Mouse (Mus musculus): ENCODE data around the gene 2610528J11Rik. TPM values are rescaled to one million over a fixed set of nuclear protein-coding genes. Genes with fewer than 3 reads are reported as not detected.
"Not testable (repeated sequence)": the region's sequence is repeated elsewhere in the genome, so short reads cannot be mapped to it uniquely, and the experiment has no call there.

The 2610528J11Rik gene
- 2.5 and 3.1 TPM in 2 replicates for polyA plus RNA-seq (2014; fragmentation: Nextera tagmentation; extraction: Ambion mirVana)

DNA sequence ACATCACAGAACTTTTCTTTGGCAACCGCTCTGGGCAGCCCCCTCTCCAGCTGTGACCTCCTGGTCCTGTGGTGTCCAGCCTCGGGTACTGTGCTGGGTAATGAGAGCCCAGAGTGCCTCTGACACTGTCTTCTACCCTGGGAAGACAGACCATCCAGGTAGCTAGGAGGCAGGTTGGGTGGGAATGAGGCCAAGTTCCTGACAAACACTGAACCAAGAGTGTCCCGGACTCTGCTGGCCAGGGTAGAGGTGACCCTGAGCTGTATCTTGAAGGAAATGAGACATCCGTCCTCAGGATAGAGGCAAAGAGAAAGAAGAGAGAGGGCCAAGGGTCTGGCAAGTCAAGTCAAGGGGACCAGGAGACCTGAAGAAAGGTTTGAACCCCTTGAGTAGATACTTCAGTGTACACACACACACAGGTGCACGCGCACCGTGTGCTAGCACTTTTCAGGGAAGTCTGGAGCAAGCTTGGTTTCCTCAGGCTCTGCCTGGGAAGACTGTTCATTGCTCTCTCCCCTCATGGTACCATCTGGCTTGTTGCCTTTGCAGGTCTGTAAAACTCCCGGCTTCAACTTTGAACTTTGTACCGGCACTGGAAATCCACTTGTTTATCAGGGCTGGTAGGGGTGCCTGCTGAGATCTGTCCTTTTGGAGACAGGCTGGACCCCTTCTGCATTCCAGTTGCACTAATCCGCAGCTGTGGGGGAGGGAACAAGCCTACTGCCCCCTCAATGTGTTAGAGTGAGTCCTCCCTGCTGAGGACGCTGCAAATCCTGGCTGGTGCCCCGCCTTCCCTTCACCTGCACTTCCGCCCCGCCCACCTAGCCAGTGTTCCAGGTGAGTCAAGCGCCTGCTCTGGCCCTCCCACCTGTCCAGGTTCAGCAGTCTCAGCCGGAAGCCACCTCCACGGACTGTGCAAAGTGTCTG is at the start of gene 2610528J11Rik:
2610528J11Rik (plus strand) TSS at position 592 of the 927 bp plus-strand sequence.
- Histone ChIP-seq H3K4me1 (ENCODE audit: control insufficient read depth, insufficient read depth, low read length) (no peaks in the 10 kb centered on the region), H3K9me3 (replicated peaks; ENCODE audit: control insufficient read depth, low read length) (no peaks in the 10 kb centered on the region), H3K36me3 (replicated peaks; ENCODE audit: control insufficient read depth, insufficient read depth, low read depth, low read length) (no peaks in the 10 kb centered on the region), H3K27ac (replicated peaks; ENCODE audit: low read depth, low read length) (no peak within 1 kb of the TSS), H3K4me3 (ENCODE audit: low read depth, low read length) (0 out of 2 replicates have a peak within 1 kb of the TSS, but pooled peaks have one; percentile 5), H3K9ac (replicated peaks; ENCODE audit: low read length) (no peak within 1 kb of the TSS), H3K4me2 (ENCODE audit: low read depth, low read length) (no peak within 1 kb of the TSS), H3K27me3 (ENCODE audit: control insufficient read depth, insufficient read depth, low read length) (no peaks in the 10 kb centered on the region)
- peak; percentile 26 for DNase-seq (ENCODE audit: low spot score)
- ATAC-seq (replicated peaks; ENCODE audit: insufficient number of reproducible peaks, low FRiP score, low TSS enrichment, low read depth), result no peak
- WGBS, result 40% methylated on average over 17 of the region's 17 CpGs

DNA sequence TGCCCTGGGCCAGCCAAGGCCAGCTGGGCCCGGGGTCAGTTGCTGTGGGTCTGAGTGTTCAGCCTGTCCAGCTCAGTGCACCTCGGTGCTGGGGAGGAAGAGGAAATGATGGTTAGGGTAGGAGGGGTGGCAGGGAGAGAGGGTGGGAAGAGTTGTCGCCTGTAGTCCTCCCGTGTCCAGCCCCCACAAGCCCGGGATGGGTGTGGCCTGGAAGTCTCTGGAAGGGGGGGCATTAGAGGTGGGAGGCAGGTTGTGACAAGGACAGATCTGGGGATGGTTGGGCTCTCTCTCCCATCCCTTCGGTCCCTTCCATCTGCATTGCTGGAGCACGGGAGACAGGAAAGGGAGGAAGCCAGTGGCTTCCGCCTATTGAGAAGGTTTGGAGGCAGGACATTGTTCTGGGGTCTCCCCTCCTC is 37.1 kb upstream of the 2610528J11Rik start, which contains the start of gene Tie1:
Tie1 (minus strand) TSS at position 345 of the 416 bp plus-strand sequence.
- no peaks in the 10 kb centered on the region for H3K9me3 ChIP-seq (replicated peaks; ENCODE audit: control insufficient read depth, low read length)
- no peak within 1 kb of the TSS for H3K27ac ChIP-seq (replicated peaks; ENCODE audit: low read depth, low read length)
- ATAC-seq (replicated peaks; ENCODE audit: insufficient number of reproducible peaks, low FRiP score, low TSS enrichment, low read depth) (peak; percentile 52; the same call in 1 of the 2 replicates), DNase-seq (ENCODE audit: low spot score) (no peak)
- no peaks in the 10 kb centered on the region for H3K4me1 ChIP-seq (ENCODE audit: control insufficient read depth, insufficient read depth, low read length)
- no peak within 1 kb of the TSS for H3K4me2 ChIP-seq (ENCODE audit: low read depth, low read length)
- no peaks in the 10 kb centered on the region for H3K36me3 ChIP-seq (replicated peaks; ENCODE audit: control insufficient read depth, insufficient read depth, low read depth, low read length)
- H3K4me3 ChIP-seq (ENCODE audit: low read depth, low read length), result no peak within 1 kb of the TSS
- H3K9ac ChIP-seq (replicated peaks; ENCODE audit: low read length), result no peak within 1 kb of the TSS
- no peaks in the 10 kb centered on the region for H3K27me3 ChIP-seq (ENCODE audit: control insufficient read depth, insufficient read depth, low read length)
- 78% methylated on average over 8 of the region's 8 CpGs for WGBS

DNA sequence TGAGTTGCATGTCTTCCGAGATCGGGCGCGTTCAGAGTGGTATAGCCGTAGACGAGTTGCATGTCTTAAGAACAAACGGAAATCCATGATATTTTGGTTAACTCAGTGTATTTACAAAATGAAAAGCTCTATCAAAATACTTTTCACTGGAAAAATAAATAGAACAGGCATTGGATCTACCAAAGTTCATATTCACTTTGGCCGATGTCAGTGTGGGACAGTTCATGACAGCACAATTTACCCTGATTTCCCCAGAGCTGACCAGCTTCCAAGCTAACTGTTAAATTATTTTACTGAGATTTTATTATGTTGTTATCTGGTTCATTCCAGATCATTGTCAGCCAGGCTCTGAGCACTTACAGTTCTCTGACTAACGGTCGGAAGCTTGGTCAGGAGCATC is 36.3 kb upstream of the 2610528J11Rik start:
- WGBS, result 92% methylated on average over 10 of the region's 10 CpGs
- DNase-seq (ENCODE audit: low spot score) (no peak), ATAC-seq (replicated peaks; ENCODE audit: insufficient number of reproducible peaks, low FRiP score, low TSS enrichment, low read depth) (no peak)
- H3K4me2 ChIP-seq (ENCODE audit: low read depth, low read length), result no peak overlapping the region
- H3K4me1 ChIP-seq (ENCODE audit: control insufficient read depth, insufficient read depth, low read length), result no peaks in the 10 kb centered on the region
- H3K4me3 ChIP-seq (ENCODE audit: low read depth, low read length), result no peak overlapping the region
- no peak overlapping the region for H3K27ac ChIP-seq (replicated peaks; ENCODE audit: low read depth, low read length)
- no peak overlapping the region for H3K9ac ChIP-seq (replicated peaks; ENCODE audit: low read length)
- H3K9me3 ChIP-seq (replicated peaks; ENCODE audit: control insufficient read depth, low read length), result no peaks in the 10 kb centered on the region
- no peaks in the 10 kb centered on the region for H3K27me3 ChIP-seq (ENCODE audit: control insufficient read depth, insufficient read depth, low read length)
- no peaks in the 10 kb centered on the region for H3K36me3 ChIP-seq (replicated peaks; ENCODE audit: control insufficient read depth, insufficient read depth, low read depth, low read length)

- H3K27me3 ChIP-seq (ENCODE audit: control insufficient read depth, insufficient read depth, low read length), result no peaks in the 10 kb centered on the region
- no peak overlapping the region for H3K9ac ChIP-seq (replicated peaks; ENCODE audit: low read length)
- 48% methylated on average over 6 of the region's 6 CpGs for WGBS
- no peaks in the 10 kb centered on the region for H3K4me1 ChIP-seq (ENCODE audit: control insufficient read depth, insufficient read depth, low read length)
- DNase-seq (ENCODE audit: low spot score) (no peak), ATAC-seq (replicated peaks; ENCODE audit: insufficient number of reproducible peaks, low FRiP score, low TSS enrichment, low read depth) (no peak)
- H3K9me3 ChIP-seq (replicated peaks; ENCODE audit: control insufficient read depth, low read length), result no peaks in the 10 kb centered on the region
- no peak overlapping the region for H3K4me2 ChIP-seq (ENCODE audit: low read depth, low read length)
- no peak overlapping the region for H3K4me3 ChIP-seq (ENCODE audit: low read depth, low read length)
- H3K27ac ChIP-seq (replicated peaks; ENCODE audit: low read depth, low read length), result no peak overlapping the region
- H3K36me3 ChIP-seq (replicated peaks; ENCODE audit: control insufficient read depth, insufficient read depth, low read depth, low read length), result no peaks in the 10 kb centered on the region
Observed at GRCm38 (mm10) chr4:118500171-118500724, 26.6 kb upstream of the 2610528J11Rik start.

DNA sequence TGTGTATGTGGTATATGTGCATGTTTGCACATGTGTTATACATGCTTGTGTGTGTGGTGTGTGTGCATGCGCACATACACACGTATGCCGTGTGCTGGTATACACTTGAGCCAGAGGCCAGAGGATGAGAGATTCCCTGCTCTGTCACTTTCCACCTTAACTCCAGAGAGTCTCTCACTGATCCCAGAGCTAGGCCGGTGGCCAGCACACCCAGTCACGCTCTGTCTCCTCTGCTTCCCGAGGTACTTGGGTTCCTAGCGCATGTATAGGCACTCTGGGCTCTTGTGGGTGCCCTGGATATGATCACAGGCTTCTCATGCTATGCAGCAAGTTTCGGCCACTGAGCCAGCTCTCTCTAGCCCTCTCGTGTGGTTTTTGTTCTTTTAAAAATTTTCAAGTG is 26.0 kb upstream of the 2610528J11Rik start:
- H3K9me3 ChIP-seq (replicated peaks; ENCODE audit: control insufficient read depth, low read length), result no peaks in the 10 kb centered on the region
- no peaks in the 10 kb centered on the region for H3K27me3 ChIP-seq (ENCODE audit: control insufficient read depth, insufficient read depth, low read length)
- no peak overlapping the region for H3K27ac ChIP-seq (replicated peaks; ENCODE audit: low read depth, low read length)
- H3K4me3 ChIP-seq (ENCODE audit: low read depth, low read length), result no peak overlapping the region
- DNase-seq (ENCODE audit: low spot score) (no peak), ATAC-seq (replicated peaks; ENCODE audit: insufficient number of reproducible peaks, low FRiP score, low TSS enrichment, low read depth) (no peak)
- no peak overlapping the region for H3K4me2 ChIP-seq (ENCODE audit: low read depth, low read length)
- 72% methylated on average over 9 of the region's 9 CpGs for WGBS
- no peak overlapping the region for H3K9ac ChIP-seq (replicated peaks; ENCODE audit: low read length)
- H3K4me1 ChIP-seq (ENCODE audit: control insufficient read depth, insufficient read depth, low read length), result no peaks in the 10 kb centered on the region
- no peaks in the 10 kb centered on the region for H3K36me3 ChIP-seq (replicated peaks; ENCODE audit: control insufficient read depth, insufficient read depth, low read depth, low read length)

GRCm38 (mm10) chr4:118505551-118505950 is 21.2 kb upstream of the 2610528J11Rik start:
- H3K4me3 ChIP-seq (ENCODE audit: low read depth, low read length), result no peak overlapping the region
- WGBS, result 66% methylated on average over 3 of the region's 3 CpGs
- no peak overlapping the region for H3K27ac ChIP-seq (replicated peaks; ENCODE audit: low read depth, low read length)
- no peaks in the 10 kb centered on the region for H3K4me1 ChIP-seq (ENCODE audit: control insufficient read depth, insufficient read depth, low read length)
- no peaks in the 10 kb centered on the region for H3K27me3 ChIP-seq (ENCODE audit: control insufficient read depth, insufficient read depth, low read length)
- ATAC-seq (replicated peaks; ENCODE audit: insufficient number of reproducible peaks, low FRiP score, low TSS enrichment, low read depth) (no peak), DNase-seq (ENCODE audit: low spot score) (no peak)
- no peaks in the 10 kb centered on the region for H3K36me3 ChIP-seq (replicated peaks; ENCODE audit: control insufficient read depth, insufficient read depth, low read depth, low read length)
- H3K9ac ChIP-seq (replicated peaks; ENCODE audit: low read length), result no peak overlapping the region
- no peak overlapping the region for H3K4me2 ChIP-seq (ENCODE audit: low read depth, low read length)
- H3K9me3 ChIP-seq (replicated peaks; ENCODE audit: control insufficient read depth, low read length), result no peaks in the 10 kb centered on the region

DNA sequence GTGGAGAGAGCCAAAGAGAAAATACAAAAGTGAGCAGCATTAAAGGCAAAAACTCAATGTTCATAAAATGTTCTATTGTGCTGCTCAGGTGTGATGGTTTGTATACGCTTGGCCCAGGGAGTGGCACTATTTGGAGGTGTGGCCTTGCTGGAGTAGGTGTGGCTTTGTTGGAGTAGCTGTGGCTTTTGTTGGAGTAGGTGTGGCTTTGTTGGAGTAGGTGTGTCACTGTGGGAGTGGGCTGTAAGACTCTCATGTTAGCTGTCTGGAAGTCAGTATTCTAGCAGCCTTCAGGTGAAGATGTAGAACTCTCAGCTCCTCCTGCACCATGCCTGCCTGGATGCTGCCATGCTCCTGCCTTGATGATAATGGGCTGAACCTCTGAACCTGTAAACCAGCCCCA is 19.6 kb upstream of the 2610528J11Rik start:
- DNase-seq (ENCODE audit: low spot score); H3K4me2 ChIP-seq (ENCODE audit: low read depth, low read length); H3K4me3 ChIP-seq (ENCODE audit: low read depth, low read length); H3K36me3 ChIP-seq (replicated peaks; ENCODE audit: control insufficient read depth, insufficient read depth, low read depth, low read length); ATAC-seq (replicated peaks; ENCODE audit: insufficient number of reproducible peaks, low FRiP score, low TSS enrichment, low read depth); H3K27ac ChIP-seq (replicated peaks; ENCODE audit: low read depth, low read length); H3K9me3 ChIP-seq (replicated peaks; ENCODE audit: control insufficient read depth, low read length); H3K27me3 ChIP-seq (ENCODE audit: control insufficient read depth, insufficient read depth, low read length); H3K4me1 ChIP-seq (ENCODE audit: control insufficient read depth, insufficient read depth, low read length); H3K9ac ChIP-seq (replicated peaks; ENCODE audit: low read length): not testable (repeated sequence)
- 89% methylated on average over 1 of the region's 1 CpGs for WGBS

DNA sequence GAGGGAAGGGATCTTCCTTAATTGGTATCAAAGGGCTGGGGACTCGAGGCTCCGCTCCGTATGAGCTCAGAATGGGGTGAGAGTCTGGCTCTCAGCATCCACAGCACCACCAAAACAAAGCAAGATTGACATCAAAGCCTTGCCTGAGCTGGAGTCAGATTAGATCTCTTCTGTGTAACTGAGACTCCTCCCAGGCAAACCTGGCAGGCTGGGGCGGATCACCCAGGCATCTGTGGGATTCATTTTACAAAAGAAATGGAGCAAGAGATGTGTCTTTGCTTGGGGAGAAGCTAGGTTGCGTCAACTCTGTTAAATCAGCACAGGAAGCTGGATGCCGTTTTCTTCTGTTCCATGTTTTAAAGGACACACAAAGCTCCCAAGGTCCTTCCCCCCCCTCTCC is 17.7 kb upstream of the 2610528J11Rik start:
- Histone ChIP-seq H3K9me3 (replicated peaks; ENCODE audit: control insufficient read depth, low read length) (no peaks in the 10 kb centered on the region), H3K4me2 (ENCODE audit: low read depth, low read length) (no peak overlapping the region), H3K9ac (replicated peaks; ENCODE audit: low read length) (no peak overlapping the region), H3K27me3 (ENCODE audit: control insufficient read depth, insufficient read depth, low read length) (no peaks in the 10 kb centered on the region), H3K4me3 (ENCODE audit: low read depth, low read length) (no peak overlapping the region), H3K36me3 (replicated peaks; ENCODE audit: control insufficient read depth, insufficient read depth, low read depth, low read length) (no peaks in the 10 kb centered on the region), H3K27ac (replicated peaks; ENCODE audit: low read depth, low read length) (no peak overlapping the region), H3K4me1 (ENCODE audit: control insufficient read depth, insufficient read depth, low read length) (no peaks in the 10 kb centered on the region)
- DNase-seq (ENCODE audit: low spot score) (peak; percentile 61), ATAC-seq (replicated peaks; ENCODE audit: insufficient number of reproducible peaks, low FRiP score, low TSS enrichment, low read depth) (no peak)
- WGBS, result 11% methylated on average over 6 of the region's 6 CpGs

All from embryonic facial prominence, embryonic 11.5 days (tissue).